Mouse (Mus musculus) intestine, embryonic 16.5 days (tissue): ENCODE data around the gene Rsrc1. TPM values are rescaled to one million over a fixed set of nuclear protein-coding genes. Genes with fewer than 3 reads are reported as not detected.
"Not testable (repeated sequence)": the region's sequence is repeated elsewhere in the genome, so short reads cannot be mapped to it uniquely, and the experiment has no call there.

Source experiments
- ATAC-seq: fragments of 200-750 bp; cut with Nextera tagmentation; 2 replicates; pipeline ENCODE4 v1.8.0; 2017; ENCODE audit warnings: moderate TSS enrichment, moderate library complexity
- H3K27ac ChIP-seq: fragments of 300-500 bp; sonication (generic); 2 replicates; pipeline ENCODE4 v1.5.1; 2014; ENCODE audit warnings: mild to moderate bottlenecking, low read length
- H3K27me3 ChIP-seq: fragments of 300-500 bp; sonication (generic); replicated peaks from 2 replicates; pipeline ENCODE4 v1.6.1; 2014; ENCODE audit warnings: low read length, control low read depth, mixed read lengths; ENCODE audit not compliant: control insufficient read depth, insufficient read depth
- H3K36me3 ChIP-seq: fragments of 300-500 bp; sonication (generic); 2 replicates; pipeline ENCODE4 v1.6.1; 2014; ENCODE audit warnings: low read length, control low read depth; ENCODE audit not compliant: control insufficient read depth, insufficient read depth
- H3K4me1 ChIP-seq: fragments of 300-500 bp; sonication (generic); 2 replicates; pipeline ENCODE4 v1.6.1; 2014; ENCODE audit warnings: low read length, control low read depth, mixed read lengths; ENCODE audit not compliant: control insufficient read depth, insufficient read depth
- H3K4me2 ChIP-seq: fragments of 300-500 bp; sonication (generic); 2 replicates; pipeline ENCODE4 v1.6.1; 2014; ENCODE audit warnings: low read depth, low read length, control low read depth
- H3K4me3 ChIP-seq: fragments of 300-500 bp; sonication (generic); 2 replicates; pipeline ENCODE4 v1.5.1; 2014; ENCODE audit warnings: mild to moderate bottlenecking, low read length
- H3K9ac ChIP-seq: fragments of 300-500 bp; sonication (generic); 2 replicates; pipeline ENCODE4 v1.6.1; 2014; ENCODE audit warnings: low read depth, low read length
- H3K9me3 ChIP-seq: fragments of 300-500 bp; sonication (generic); 2 replicates; pipeline ENCODE4 v1.6.1; 2016; ENCODE audit warnings: low read length, control low read depth; ENCODE audit not compliant: control insufficient read depth
- WGBS: fragments of 180-500 bp; shearing (Covaris S2); extraction: QIAGEN DNeasy Blood & Tissue Kit; methylation state at CpG from one replicate; pipeline ENCODE4 v1.1.7; 2014; 5-methylcytosine and 5-hydroxymethylcytosine counted together
- polyA plus RNA-seq: library from polyadenylated mRNA; unstranded; fragments of >200 nt; fragmentation: Nextera tagmentation; extraction: Ambion mirVana; gene quantifications from 2 replicates; pipeline ENCODE4 v1.2.1, GENCODE M21; 2015

Gene Rsrc1
- polyA plus RNA-seq, 1 experiment from 2014 or later, result 21.1 TPM

DNA sequence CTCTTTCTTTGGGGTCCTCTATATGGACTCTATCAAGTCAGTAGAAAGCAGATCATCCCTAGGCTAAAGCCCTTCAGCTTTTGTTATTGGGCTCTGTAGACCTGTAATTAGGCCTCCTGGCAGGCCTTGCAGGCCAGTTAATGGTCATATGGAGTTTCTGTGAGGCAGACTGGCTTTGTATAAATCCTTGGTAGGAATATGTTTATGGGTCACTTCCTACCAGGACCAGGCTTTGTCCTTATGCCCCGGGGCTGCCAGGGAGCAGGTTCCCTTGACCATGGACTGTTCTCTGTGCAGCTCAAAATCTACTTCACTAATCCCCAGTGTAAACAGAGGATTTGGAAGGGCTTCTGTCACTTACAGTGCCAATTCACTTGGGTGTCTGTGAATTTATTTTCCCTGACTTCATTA lies 231.9 kb downstream of the Rsrc1 start:
- Histone ChIP-seq H3K4me1 (no peaks in the 10 kb centered on the region), H3K9me3 (no peaks in the 10 kb centered on the region), H3K27me3 (no peaks in the 10 kb centered on the region), H3K36me3 (no peaks in the 10 kb centered on the region), H3K9ac (no peak overlapping the region), H3K4me3 (no peak overlapping the region), H3K4me2 (no peak overlapping the region), H3K27ac (no peak overlapping the region)
- no peak for ATAC-seq
- WGBS, result 43% methylated on average over 1 of the region's 1 CpGs

DNA sequence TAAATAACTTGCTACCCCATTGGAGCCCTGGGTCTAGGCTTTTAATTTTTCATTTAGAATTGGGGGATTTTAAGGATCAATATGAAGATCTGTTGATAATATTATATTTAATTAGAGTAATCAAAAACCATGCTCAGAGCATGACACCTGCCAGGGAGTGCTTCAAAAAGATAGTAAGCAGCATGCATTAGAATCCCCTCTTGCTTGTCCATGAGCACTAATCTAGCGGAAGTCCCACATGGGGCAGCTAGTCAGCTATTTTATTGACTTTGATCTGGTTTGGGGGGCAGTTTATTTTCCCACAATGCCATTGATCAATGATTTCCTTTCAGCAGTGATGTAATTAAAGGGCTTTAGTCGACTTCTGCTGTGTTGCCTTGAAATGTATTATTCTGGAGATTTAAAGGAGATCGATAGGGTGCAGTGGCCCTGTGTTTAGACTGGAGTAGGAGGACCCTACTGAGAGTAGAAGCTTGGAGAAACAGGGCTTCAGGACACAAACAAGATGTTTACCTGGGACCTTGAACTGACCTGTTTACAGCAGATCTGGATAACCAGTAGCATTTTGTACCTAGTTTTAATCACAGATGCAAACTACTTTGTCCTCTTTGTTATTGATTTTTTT lies 251.5 kb downstream of the Rsrc1 start:
- Histone ChIP-seq H3K36me3 (no peaks in the 10 kb centered on the region), H3K4me2 (no peak overlapping the region), H3K4me1 (no peaks in the 10 kb centered on the region), H3K27me3 (no peaks in the 10 kb centered on the region), H3K9ac (no peak overlapping the region), H3K9me3 (no peaks in the 10 kb centered on the region), H3K27ac (no peak overlapping the region), H3K4me3 (no peak overlapping the region)
- ATAC-seq, result no peak
- WGBS, result 71% methylated on average over 3 of the region's 3 CpGs

DNA sequence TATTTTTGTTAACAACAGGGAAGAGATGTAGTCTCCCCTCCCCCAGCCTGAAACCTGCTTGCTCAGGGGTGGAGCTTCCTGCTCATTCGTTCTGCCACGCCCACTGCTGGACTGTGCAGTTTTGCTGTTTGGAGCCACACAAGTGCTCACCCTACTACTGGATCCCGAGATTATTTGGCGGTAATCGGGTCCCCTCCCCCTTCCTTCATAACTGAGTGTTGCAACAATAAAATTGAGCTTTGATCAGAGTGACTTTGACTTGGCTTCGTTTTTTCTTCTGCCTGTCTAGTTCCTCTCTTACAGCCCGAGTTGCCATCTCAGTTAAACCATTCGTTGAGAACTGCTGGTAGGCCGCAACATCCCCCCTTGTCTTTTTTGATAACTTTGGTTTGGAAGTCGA lies 261.3 kb downstream of the Rsrc1 start:
- WGBS, result 90% methylated on average over 10 of the region's 10 CpGs
- H3K36me3 ChIP-seq, H3K27ac ChIP-seq, H3K27me3 ChIP-seq, H3K4me1 ChIP-seq, H3K9me3 ChIP-seq, H3K9ac ChIP-seq, ATAC-seq, H3K4me2 ChIP-seq, H3K4me3 ChIP-seq: not testable (repeated sequence)

DNA sequence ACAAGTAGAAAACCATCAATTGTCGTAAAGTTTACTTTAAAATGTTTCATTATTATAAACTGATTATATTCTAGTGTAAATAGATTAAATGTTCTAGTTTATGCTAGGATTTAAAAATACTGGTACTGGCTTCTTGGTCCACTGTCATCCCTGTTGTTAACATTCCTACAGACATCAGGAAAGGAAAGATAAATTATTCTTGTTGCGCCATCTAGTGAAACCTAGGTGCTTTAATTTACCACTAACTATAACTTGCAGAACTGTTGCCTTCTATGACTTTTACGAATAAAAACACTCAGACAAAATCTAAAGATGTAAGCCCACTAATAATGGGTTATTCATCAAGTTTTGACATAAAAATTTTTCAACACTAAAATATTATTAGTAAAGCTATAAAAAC lies 286.3 kb downstream of the Rsrc1 start:
- WGBS, result 47% methylated on average over 3 of the region's 3 CpGs
- no peaks in the 10 kb centered on the region for H3K27me3 ChIP-seq
- no peaks in the 10 kb centered on the region for H3K36me3 ChIP-seq
- H3K9me3 ChIP-seq, result no peaks in the 10 kb centered on the region
- ATAC-seq, result no peak
- H3K4me1 ChIP-seq, result no peaks in the 10 kb centered on the region
- H3K4me2 ChIP-seq, result no peak overlapping the region
- H3K4me3 ChIP-seq, result no peak overlapping the region
- H3K27ac ChIP-seq, result no peak overlapping the region
- H3K9ac ChIP-seq, result no peak overlapping the region

DNA sequence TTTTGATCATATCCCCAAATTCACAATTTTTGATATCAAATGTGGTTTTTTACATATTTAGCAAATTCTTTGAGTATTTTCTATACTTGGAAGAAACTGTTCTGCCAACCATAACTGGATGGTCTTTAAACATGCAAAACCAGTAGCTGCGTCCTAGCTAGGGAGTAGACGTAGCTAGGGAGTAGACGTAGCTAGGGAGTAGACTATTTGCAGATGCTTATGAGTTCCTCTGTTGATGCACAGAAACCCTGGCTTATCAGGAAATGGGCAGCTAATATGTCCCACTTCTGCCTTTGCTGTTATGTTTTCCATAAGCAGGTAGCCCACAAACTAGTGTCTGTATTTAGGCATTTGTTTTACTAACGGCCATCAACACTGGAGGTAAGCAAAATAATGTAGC lies 298.6 kb downstream of the Rsrc1 start:
- no peaks in the 10 kb centered on the region for H3K9me3 ChIP-seq
- H3K9ac ChIP-seq, result no peak overlapping the region
- H3K4me3 ChIP-seq, result no peak overlapping the region
- H3K36me3 ChIP-seq, result no peaks in the 10 kb centered on the region
- no peaks in the 10 kb centered on the region for H3K27me3 ChIP-seq
- no peaks in the 10 kb centered on the region for H3K4me1 ChIP-seq
- WGBS, result 83% methylated on average over 4 of the region's 4 CpGs
- H3K27ac ChIP-seq, result no peak overlapping the region
- H3K4me2 ChIP-seq, result no peak overlapping the region
- no peak for ATAC-seq

DNA sequence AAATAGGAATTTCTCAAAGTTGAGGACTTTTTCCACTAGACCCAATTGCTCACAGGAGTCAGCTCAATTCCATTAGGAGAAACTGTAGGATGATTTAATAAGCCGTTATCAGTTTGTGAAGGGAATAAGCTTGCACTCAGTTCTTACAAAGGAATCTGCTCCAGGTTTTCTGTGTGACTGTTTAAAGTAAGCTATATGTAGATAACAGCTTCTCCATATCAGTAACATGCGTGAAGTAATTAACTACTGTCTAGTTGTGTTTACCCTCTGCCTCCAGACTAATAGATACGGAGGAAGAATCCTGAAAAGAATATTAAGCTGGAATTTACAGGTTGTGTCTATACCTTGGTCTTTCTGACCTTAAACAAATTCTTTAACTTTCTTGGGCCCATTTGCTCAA lies 299.1 kb downstream of the Rsrc1 start:
- WGBS, result 68% methylated on average over 3 of the region's 3 CpGs
- Histone ChIP-seq H3K9ac (no peak overlapping the region), H3K9me3 (no peaks in the 10 kb centered on the region), H3K4me3 (no peak overlapping the region), H3K4me1 (no peaks in the 10 kb centered on the region), H3K27me3 (no peaks in the 10 kb centered on the region), H3K27ac (no peak overlapping the region), H3K36me3 (no peaks in the 10 kb centered on the region), H3K4me2 (no peak overlapping the region)
- ATAC-seq, result no peak

DNA sequence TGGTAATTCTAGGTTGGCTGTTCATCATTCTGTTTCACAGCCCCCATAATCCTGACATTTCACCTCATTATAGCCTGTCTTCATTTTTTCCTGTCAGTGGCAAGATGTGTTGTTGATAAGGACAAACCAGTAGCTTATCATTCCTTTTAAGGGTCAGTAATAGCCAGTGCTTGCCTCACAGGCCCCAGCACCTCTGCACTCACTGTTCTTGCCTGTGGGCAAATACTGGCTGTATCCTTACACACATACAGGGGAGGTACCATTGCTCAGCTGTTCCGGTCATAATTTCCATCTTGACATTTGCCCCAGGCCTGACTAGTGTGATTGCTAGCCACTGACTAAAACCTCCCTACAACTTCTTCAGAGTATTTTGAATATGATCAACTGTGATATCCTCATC lies 302.8 kb downstream of the Rsrc1 start:
- Histone ChIP-seq H3K27ac (no peak overlapping the region), H3K4me3 (no peak overlapping the region), H3K9ac (no peak overlapping the region), H3K4me1 (no peaks in the 10 kb centered on the region), H3K4me2 (no peak overlapping the region), H3K9me3 (no peaks in the 10 kb centered on the region), H3K27me3 (no peaks in the 10 kb centered on the region), H3K36me3 (no peaks in the 10 kb centered on the region)
- no peak for ATAC-seq
- WGBS, result 95% methylated on average over 1 of the region's 1 CpGs

DNA sequence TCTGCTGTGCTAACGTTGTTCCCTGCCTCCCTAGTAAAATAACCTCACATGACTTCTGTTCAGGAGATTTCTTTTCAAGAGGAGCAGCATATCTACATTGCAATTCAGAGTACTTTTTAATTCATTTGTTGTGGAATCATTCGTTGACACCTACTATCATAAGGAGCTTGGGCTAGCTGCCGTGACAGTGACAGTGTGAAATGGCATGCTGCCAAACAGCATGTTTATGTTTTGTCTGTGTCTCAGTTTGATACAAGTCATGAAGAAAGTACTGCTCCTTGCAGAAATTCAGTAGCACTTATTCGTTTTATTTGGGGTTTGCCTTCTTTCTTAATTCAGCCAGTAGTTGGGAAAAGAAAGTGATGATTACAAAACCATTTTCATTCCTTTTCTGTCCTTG lies 303.7 kb downstream of the Rsrc1 start:
- Histone ChIP-seq H3K27ac (no peak overlapping the region), H3K36me3 (no peaks in the 10 kb centered on the region), H3K9ac (no peak overlapping the region), H3K4me2 (no peak overlapping the region), H3K4me3 (no peak overlapping the region), H3K27me3 (no peaks in the 10 kb centered on the region), H3K9me3 (no peaks in the 10 kb centered on the region), H3K4me1 (no peaks in the 10 kb centered on the region)
- ATAC-seq, result no peak
- 64% methylated on average over 4 of the region's 4 CpGs for WGBS

DNA sequence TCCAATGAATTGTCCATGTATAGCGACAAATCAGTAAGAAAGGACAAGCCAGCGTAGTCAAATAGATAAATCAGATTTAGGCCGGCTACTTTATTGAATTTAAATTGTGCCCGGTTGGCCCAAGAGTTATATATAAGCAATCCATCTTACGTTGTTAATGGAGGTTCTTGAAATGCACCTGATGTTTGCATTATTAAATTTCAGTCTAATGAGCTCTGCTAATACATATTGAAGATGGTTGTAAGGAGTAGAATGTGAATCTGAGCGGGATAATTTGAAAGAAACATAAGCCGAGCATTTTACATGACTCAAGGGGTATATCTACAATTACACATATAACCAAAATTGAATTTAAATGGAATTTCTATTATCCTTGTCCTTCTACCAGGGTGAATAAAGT lies 307.5 kb downstream of the Rsrc1 start:
- H3K9ac ChIP-seq, result no peak overlapping the region
- H3K9me3 ChIP-seq, result no peaks in the 10 kb centered on the region
- no peaks in the 10 kb centered on the region for H3K36me3 ChIP-seq
- no peak for ATAC-seq
- no peak overlapping the region for H3K4me3 ChIP-seq
- no peak overlapping the region for H3K27ac ChIP-seq
- WGBS, result 85% methylated on average over 7 of the region's 7 CpGs
- no peaks in the 10 kb centered on the region for H3K27me3 ChIP-seq
- H3K4me1 ChIP-seq, result no peaks in the 10 kb centered on the region
- no peak overlapping the region for H3K4me2 ChIP-seq

DNA sequence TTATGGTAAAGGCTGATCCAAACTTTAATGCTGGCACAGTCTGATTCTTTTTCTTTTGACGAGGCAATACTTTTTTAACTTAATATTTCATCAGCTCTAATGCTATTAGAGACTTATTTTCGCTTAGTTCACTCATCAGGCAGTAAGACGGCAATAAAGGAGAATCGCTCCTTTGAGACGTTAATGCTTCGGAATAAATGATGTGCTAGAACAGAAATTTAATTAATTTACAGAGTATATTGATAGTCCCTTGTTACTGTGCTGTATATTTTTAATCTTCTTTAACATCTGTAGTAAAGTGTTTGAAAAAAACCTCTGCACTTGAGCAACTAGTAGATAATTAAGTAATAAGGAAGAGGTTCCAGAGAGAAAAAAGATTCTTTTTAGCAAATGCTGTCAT lies 308.3 kb downstream of the Rsrc1 start:
- no peak overlapping the region for H3K9ac ChIP-seq
- ATAC-seq, result no peak
- H3K27me3 ChIP-seq, result no peaks in the 10 kb centered on the region
- H3K9me3 ChIP-seq, result no peaks in the 10 kb centered on the region
- WGBS, result 76% methylated on average over 6 of the region's 6 CpGs
- H3K27ac ChIP-seq, result no peak overlapping the region
- H3K4me2 ChIP-seq, result no peak overlapping the region
- H3K36me3 ChIP-seq, result no peaks in the 10 kb centered on the region
- no peak overlapping the region for H3K4me3 ChIP-seq
- no peaks in the 10 kb centered on the region for H3K4me1 ChIP-seq
